Mouse (Mus musculus): ENCODE measurements around the gene Fgd5. TPM values are rescaled to one million over a fixed set of nuclear protein-coding genes. Genes with fewer than 3 reads are reported as not detected.
A peak's percentile ranks its signal among the peaks of the same experiment; 100 is the strongest.

Fgd5 gene
- total RNA-seq, 1 experiment from 2014 or later, result not detected

- no peak for ATAC-seq (ENCODE audit: extremely low read depth, insufficient number of reproducible peaks, low FRiP score, poor library complexity, severe bottlenecking)
Observed at GRCm38 (mm10) chr6:92003646-92004045, 25.0 kb downstream of the Fgd5 start.

- ATAC-seq (ENCODE audit: extremely low read depth, insufficient number of reproducible peaks, low FRiP score, poor library complexity, severe bottlenecking), result no peak
Observed at GRCm38 (mm10) chr6:92004137-92004805, 25.6 kb downstream of the Fgd5 start.

GRCm38 (mm10) chr6:92004806-92005205 lies 26.1 kb downstream of the Fgd5 start:
- no peak for ATAC-seq (ENCODE audit: extremely low read depth, insufficient number of reproducible peaks, low FRiP score, poor library complexity, severe bottlenecking)

DNA sequence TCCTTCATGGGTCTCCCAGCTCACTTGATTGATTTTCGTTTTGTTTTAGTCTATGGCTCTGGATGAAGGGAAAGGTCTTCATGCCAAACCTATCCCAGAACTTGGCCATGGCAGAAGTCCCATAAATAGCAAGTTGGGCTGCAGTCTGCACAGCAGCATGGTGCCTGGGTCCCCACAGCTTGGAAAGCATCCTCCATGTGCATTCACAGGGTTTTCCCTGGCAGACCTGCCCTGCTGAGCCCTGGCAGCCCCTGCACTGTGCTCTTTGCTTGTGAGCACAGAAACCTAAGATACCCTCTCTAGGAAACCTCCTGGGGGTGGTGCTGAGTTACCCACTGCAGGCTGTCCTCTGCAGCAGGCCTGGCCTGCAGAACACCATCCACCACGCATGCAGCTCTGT lies 32.2 kb downstream of the Fgd5 start:
- no peak for ATAC-seq (ENCODE audit: extremely low read depth, insufficient number of reproducible peaks, low FRiP score, poor library complexity, severe bottlenecking)

DNA sequence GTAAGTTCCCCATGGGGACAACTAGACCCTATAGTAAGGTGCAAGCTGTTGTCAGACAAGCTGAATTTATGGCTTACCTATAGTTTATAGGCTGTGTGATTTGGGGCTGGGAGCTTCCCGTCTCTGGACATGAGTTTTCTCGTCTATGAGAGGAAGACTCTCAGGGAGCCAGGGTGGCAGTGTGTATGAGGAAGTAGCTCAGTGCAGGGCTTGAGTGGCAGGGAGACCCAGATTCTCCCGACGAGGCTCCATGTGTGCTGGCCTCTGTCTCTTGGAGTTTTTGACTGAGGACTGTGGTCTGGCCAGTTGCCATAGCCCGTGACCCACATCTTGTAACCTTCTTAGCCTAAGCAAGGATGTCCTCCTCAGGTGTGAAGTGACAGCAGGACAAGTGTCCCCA lies 33.7 kb downstream of the Fgd5 start:
- ATAC-seq (ENCODE audit: extremely low read depth, insufficient number of reproducible peaks, low FRiP score, poor library complexity, severe bottlenecking), result no peak

DNA sequence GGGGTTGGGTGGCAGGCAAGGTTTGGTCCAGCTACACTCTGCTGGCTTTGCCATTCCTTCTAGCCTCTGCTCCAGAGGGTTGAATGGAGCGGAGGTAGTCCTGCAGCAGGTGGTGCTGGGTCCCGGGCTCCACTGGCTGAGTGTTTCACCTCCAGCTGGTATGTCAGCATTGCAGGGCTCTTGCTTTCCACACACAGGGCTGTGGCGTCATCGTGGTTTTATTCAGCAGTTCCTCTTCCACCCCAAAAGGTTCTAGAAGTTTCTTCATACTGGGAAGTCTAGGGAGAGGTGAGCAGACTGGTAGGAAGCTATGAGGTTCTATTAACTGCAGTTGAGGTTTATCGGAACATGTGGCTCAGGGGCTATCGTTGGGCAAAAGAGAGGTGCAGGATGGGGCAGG lies 34.4 kb downstream of the Fgd5 start:
- peak; percentile 76 for ATAC-seq (ENCODE audit: extremely low read depth, insufficient number of reproducible peaks, low FRiP score, poor library complexity, severe bottlenecking)

- no peak for ATAC-seq (ENCODE audit: extremely low read depth, insufficient number of reproducible peaks, low FRiP score, poor library complexity, severe bottlenecking)
Observed at GRCm38 (mm10) chr6:92013620-92014019, 34.9 kb downstream of the Fgd5 start.

DNA sequence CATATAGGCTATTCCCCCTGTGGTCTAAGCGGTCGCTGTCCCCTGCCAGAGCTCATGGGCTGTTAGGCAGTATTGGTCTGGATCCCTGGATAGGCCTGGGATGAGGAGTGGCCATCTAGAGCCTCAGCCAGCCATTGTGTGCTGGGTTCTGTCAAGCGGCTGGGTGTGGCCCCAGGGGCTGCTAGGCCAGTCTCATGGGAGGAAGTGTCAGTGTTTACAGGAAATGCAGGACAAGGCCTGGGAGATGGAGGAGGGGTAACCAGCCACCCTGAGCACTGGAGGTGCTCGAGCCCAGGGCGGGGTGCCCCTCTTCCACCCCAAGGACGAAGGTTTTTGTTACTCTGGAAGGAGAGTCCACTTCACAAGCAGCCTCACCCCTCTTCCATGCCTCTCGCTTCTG lies 36.3 kb downstream of the Fgd5 start:
- no peak for ATAC-seq (ENCODE audit: extremely low read depth, insufficient number of reproducible peaks, low FRiP score, poor library complexity, severe bottlenecking)

- ATAC-seq (ENCODE audit: extremely low read depth, insufficient number of reproducible peaks, low FRiP score, poor library complexity, severe bottlenecking), result no peak
Observed at GRCm38 (mm10) chr6:92015848-92016247, 37.2 kb downstream of the Fgd5 start.

DNA sequence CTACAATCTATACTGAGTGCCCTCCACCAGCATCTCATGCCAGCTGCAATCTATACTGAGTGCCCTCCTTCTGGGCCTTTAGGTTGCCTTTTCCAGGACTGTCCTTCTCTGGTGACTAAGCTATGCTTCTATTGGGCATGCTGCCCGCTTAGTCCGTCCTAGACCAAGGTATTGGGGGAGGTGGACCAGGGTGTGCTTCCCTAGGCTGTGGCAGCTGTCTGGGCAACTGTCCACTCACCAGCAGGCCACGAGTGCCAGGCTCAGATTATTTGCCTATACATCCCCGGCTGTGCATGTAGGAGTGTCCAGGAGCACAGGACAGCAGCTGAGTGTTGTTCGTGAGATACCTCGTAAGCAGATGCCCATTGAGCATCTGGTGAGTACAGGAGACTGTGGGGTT lies 38.1 kb downstream of the Fgd5 start:
- no peak for ATAC-seq (ENCODE audit: extremely low read depth, insufficient number of reproducible peaks, low FRiP score, poor library complexity, severe bottlenecking)

DNA sequence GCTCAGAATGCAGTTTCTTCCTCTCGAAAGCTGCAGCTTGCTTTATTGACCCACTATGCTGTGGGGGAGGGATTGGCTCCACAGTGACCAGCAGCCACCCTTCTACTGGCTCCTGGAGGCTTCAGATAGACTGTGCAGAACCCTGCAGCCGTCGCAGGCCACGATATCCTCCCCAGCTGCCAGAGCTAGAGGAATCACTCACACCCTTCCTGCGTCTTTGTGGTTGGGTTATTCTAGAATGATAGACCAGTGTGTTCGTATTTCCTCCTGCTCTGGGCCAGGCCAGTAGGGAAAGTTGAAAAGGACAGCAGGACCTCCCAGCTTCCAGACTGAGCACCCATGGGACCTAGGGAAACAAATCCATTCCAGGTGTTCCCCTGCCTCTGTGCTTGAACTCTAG lies 39.7 kb downstream of the Fgd5 start:
- no peak for ATAC-seq (ENCODE audit: extremely low read depth, insufficient number of reproducible peaks, low FRiP score, poor library complexity, severe bottlenecking)

GRCm38 (mm10) chr6:92021061-92021460 lies 42.4 kb downstream of the Fgd5 start:
- no peak for ATAC-seq (ENCODE audit: extremely low read depth, insufficient number of reproducible peaks, low FRiP score, poor library complexity, severe bottlenecking)

DNA sequence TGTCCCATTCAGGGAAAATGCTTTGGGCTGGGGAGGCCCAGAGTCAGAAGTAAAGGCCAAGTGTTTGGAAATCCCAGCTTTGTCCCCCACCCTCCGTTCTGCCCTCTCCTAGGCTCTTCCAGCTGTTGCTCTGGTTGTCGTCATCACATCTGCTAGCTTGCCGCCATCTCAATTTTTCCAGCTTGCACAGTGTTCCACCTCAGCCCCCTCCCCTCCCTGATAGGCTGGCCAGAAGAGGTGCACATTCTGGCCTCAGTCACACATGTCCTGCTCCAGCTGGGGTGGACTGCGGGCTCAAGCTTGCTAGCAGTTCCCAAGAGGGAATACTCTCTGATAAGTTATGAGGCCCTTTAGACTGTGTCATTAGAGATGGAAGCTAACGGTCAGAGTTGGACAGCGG lies 42.8 kb downstream of the Fgd5 start:
- no peak for ATAC-seq (ENCODE audit: extremely low read depth, insufficient number of reproducible peaks, low FRiP score, poor library complexity, severe bottlenecking)

DNA sequence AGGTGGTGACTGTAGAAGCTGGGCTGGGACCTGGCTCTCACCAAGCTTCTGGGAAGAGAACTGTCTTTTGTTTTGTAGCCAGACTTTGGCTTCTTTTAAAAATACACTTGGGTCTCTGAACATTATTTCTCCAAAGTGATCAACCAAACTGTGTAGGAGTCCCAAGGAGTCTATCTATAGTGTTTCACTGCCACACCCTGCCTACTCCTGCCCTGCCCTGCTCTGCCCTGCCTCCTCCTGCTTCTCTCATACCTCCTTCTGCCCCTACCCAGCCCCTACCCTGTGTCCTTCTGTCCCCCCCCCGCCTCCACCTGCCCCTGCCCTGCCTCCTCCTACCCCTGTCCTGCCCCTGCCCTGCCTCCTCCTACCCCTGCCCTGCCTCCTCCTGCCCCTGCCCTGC lies 46.6 kb downstream of the Fgd5 start:
- no peak for ATAC-seq (ENCODE audit: extremely low read depth, insufficient number of reproducible peaks, low FRiP score, poor library complexity, severe bottlenecking)

GRCm38 (mm10) chr6:92027379-92027778 lies 48.7 kb downstream of the Fgd5 start:
- no peak for ATAC-seq (ENCODE audit: extremely low read depth, insufficient number of reproducible peaks, low FRiP score, poor library complexity, severe bottlenecking)

GRCm38 (mm10) chr6:92030646-92031045 lies 52.0 kb downstream of the Fgd5 start:
- no peak for ATAC-seq (ENCODE audit: extremely low read depth, insufficient number of reproducible peaks, low FRiP score, poor library complexity, severe bottlenecking)

- ATAC-seq (ENCODE audit: extremely low read depth, insufficient number of reproducible peaks, low FRiP score, poor library complexity, severe bottlenecking), result no peak
Observed at GRCm38 (mm10) chr6:92034713-92035112, 56.0 kb downstream of the Fgd5 start.

GRCm38 (mm10) chr6:92036372-92036771 lies 57.7 kb downstream of the Fgd5 start:
- no peak for ATAC-seq (ENCODE audit: extremely low read depth, insufficient number of reproducible peaks, low FRiP score, poor library complexity, severe bottlenecking)

DNA sequence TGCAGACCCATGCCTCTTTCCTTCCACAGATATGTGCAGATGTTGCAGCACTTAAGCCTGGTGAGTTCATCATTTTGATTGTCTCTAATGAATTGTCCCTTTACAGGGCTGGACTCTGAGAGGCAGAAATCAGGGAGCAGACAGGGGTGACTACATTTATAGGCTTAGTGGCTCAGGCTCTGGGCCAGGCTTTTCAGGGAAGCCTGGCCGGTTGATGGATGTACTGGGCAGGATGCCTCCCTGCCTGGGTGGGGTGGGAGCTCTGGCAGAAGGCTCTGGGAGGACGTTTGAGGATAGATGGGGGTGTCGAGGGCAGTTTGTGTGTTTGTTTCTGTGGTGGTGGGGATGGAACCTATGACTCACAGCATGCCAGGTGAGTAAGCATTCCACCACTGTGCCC lies 59.5 kb downstream of the Fgd5 start:
- no peak for ATAC-seq (ENCODE audit: extremely low read depth, insufficient number of reproducible peaks, low FRiP score, poor library complexity, severe bottlenecking)

DNA sequence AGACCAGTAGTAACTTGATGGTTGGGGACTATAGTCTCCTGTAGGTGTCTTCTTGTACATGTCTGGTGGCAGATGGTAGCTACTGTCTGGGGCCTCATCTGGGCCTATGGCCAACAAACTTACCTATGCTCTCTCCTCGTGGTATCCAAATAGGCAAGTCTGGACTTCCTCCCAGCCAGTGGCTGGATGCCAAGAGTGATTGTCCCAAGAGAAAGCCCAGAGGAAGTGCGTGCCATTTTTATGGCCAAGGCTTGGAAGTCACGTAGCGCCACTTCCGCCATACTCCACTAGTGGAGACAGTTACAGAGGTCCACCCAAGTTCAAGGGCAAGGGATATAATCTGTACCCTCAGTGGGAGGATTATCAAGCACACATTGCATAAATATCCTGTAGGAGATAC lies 62.6 kb downstream of the Fgd5 start:
- no peak for ATAC-seq (ENCODE audit: extremely low read depth, insufficient number of reproducible peaks, low FRiP score, poor library complexity, severe bottlenecking)

- no peak for ATAC-seq (ENCODE audit: extremely low read depth, insufficient number of reproducible peaks, low FRiP score, poor library complexity, severe bottlenecking)
Observed at GRCm38 (mm10) chr6:92042055-92042454, 63.4 kb downstream of the Fgd5 start.

Measured in neutrophil, adult 5-6 weeks (primary cell).